Mouse (Mus musculus) C2C12 (cell line): Measurements from ENCODE around the gene Csrp1. TPM values are rescaled to one million over a fixed set of nuclear protein-coding genes. Genes with fewer than 3 reads are reported as not detected.
A peak's percentile ranks its signal among the peaks of the same experiment; 100 is the strongest.

Experiments used
- H3K27me3 ChIP-seq: one replicate; pipeline ENCODE4 v1.6.1; 2011; ENCODE audit not compliant: control insufficient read depth, insufficient read depth, insufficient read length
- H3K36me3 ChIP-seq: one replicate; pipeline ENCODE4 v1.6.1; 2011; ENCODE audit not compliant: control insufficient read depth, insufficient read depth
- H3K4me3 ChIP-seq: one replicate; pipeline ENCODE4 v1.5.1; 2011; ENCODE audit warnings: mild to moderate bottlenecking, control low read depth; ENCODE audit not compliant: poor library complexity, insufficient read depth, severe bottlenecking
- H3K79me2 ChIP-seq: one replicate; pipeline ENCODE4 v1.6.1; 2011; ENCODE audit not compliant: control insufficient read depth, insufficient read depth
- H3K79me3 ChIP-seq: one replicate; pipeline ENCODE4 v1.6.1; 2011; ENCODE audit warnings: low read depth, control low read depth
- H3ac ChIP-seq: one replicate; pipeline ENCODE3; 2011; ENCODE audit warnings: low read depth; ENCODE audit not compliant: control insufficient read depth, insufficient read length
- CEBPB ChIP-seq: IDR thresholded peaks from one replicate; pipeline ENCODE4 v1.6.1; 2011; ENCODE audit warnings: low read depth, mild to moderate bottlenecking, control low read depth, moderate library complexity
- CTCF ChIP-seq: IDR thresholded peaks from one replicate; pipeline ENCODE4 v1.5.1; 2011; ENCODE audit not compliant: control insufficient read depth, insufficient read depth, insufficient read length
- FOSL1 ChIP-seq: IDR thresholded peaks from one replicate; pipeline ENCODE4 v1.8.0; 2011; ENCODE audit warnings: mild to moderate bottlenecking, low read length; ENCODE audit not compliant: poor library complexity, insufficient read depth, severe bottlenecking
- MAX ChIP-seq: IDR thresholded peaks from one replicate; pipeline ENCODE4 v1.6.1; 2011; ENCODE audit warnings: mild to moderate bottlenecking, control low read depth
- MYOD1 ChIP-seq: IDR thresholded peaks from one replicate; pipeline ENCODE4 v1.6.1; 2011; ENCODE audit warnings: low read depth; ENCODE audit not compliant: control insufficient read depth, insufficient read length
- MYOG ChIP-seq: IDR thresholded peaks from one replicate; pipeline ENCODE4 v1.6.1; 2011; ENCODE audit not compliant: control insufficient read depth, insufficient read length; ENCODE audit errors: extremely low read depth
- USF1 ChIP-seq: IDR thresholded peaks from one replicate; pipeline ENCODE4 v1.6.1; 2011; ENCODE audit warnings: low read depth, mild to moderate bottlenecking, control low read depth, moderate library complexity
- polyA plus RNA-seq: library from polyadenylated mRNA; unstranded; fragments of >200 nt; fragmentation: generic; extraction: Trizol; gene quantifications from one replicate; pipeline ENCODE4 v1.2.1, GENCODE M21; 2012; ENCODE audit warnings: missing spikeins

Gene Csrp1
- polyA plus RNA-seq, 1 experiment, result 427 TPM

- Histone ChIP-seq H3ac (peak overlapping the region; percentile 71), H3K79me3 (peaks cover 31% of the 10 kb centered on the region), H3K4me3 (peak overlapping the region; percentile 57), H3K79me2 (peaks cover 58% of the 10 kb centered on the region), H3K36me3 (peaks cover 12% of the 10 kb centered on the region), H3K27me3 (no peaks in the 10 kb centered on the region)
- no peak for TF ChIP-seq MAX
- TF ChIP-seq MYOD1, result no peak
- no peak for TF ChIP-seq FOSL1
- no peak for TF ChIP-seq CTCF
- no peak for TF ChIP-seq CEBPB
- no peak for TF ChIP-seq MYOG
- TF ChIP-seq USF1, result no peak
Measured at GRCm38 (mm10) chr1:135730296-135730695, 10.4 kb downstream of the Csrp1 start.

GRCm38 (mm10) chr1:135731393-135731792 is 11.5 kb downstream of the Csrp1 start:
- H3K4me3 ChIP-seq, result no peak overlapping the region

GRCm38 (mm10) chr1:135731897-135732684 is 12.2 kb downstream of the Csrp1 start:
- Histone ChIP-seq H3K4me3 (no peak overlapping the region), H3K79me3 (peaks cover 42% of the 10 kb centered on the region), H3ac (peak overlapping the region; percentile 23), H3K36me3 (peaks cover 19% of the 10 kb centered on the region), H3K79me2 (peaks cover 76% of the 10 kb centered on the region), H3K27me3 (no peaks in the 10 kb centered on the region)
- TF ChIP-seq MAX (no peak), CEBPB (no peak), MYOD1 (peak; percentile 52), USF1 (no peak), CTCF (no peak)

More at GRCm38 (mm10) chr1:135731393-135731792, 11.5 kb downstream of the Csrp1 start:
- H3K79me3 ChIP-seq, result peaks cover 39% of the 10 kb centered on the region
- peak overlapping the region; percentile 48 for H3ac ChIP-seq
- H3K79me2 ChIP-seq, result peaks cover 69% of the 10 kb centered on the region
- H3K27me3 ChIP-seq, result no peaks in the 10 kb centered on the region
- H3K36me3 ChIP-seq, result peaks cover 14% of the 10 kb centered on the region
- TF ChIP-seq FOSL1, result no peak
- no peak for TF ChIP-seq CTCF
- TF ChIP-seq USF1, result no peak
- no peak for TF ChIP-seq CEBPB
- no peak for TF ChIP-seq MYOG
- TF ChIP-seq MAX, result no peak
- no peak for TF ChIP-seq MYOD1

GRCm38 (mm10) chr1:135734225-135734937 is 14.5 kb downstream of the Csrp1 start:
- TF ChIP-seq MYOD1 (no peak), CEBPB (no peak), FOSL1 (no peak), MAX (no peak), MYOG (no peak), USF1 (no peak), CTCF (no peak)
- Histone ChIP-seq H3K79me3 (peaks cover 49% of the 10 kb centered on the region), H3K4me3 (no peak overlapping the region), H3K79me2 (peaks cover 93% of the 10 kb centered on the region), H3ac (no peak overlapping the region), H3K36me3 (peaks cover 27% of the 10 kb centered on the region), H3K27me3 (no peaks in the 10 kb centered on the region)

- Histone ChIP-seq H3K79me2 (peaks cover 83% of the 10 kb centered on the region), H3K36me3 (peaks cover 36% of the 10 kb centered on the region), H3K4me3 (no peak overlapping the region), H3ac (no peak overlapping the region), H3K27me3 (no peaks in the 10 kb centered on the region), H3K79me3 (peaks cover 48% of the 10 kb centered on the region)
- no peak for TF ChIP-seq MYOD1
- no peak for TF ChIP-seq USF1
- TF ChIP-seq MYOG, result no peak
Measured at GRCm38 (mm10) chr1:135735460-135735859, 15.6 kb downstream of the Csrp1 start.

- Histone ChIP-seq H3ac (no peak overlapping the region), H3K27me3 (no peaks in the 10 kb centered on the region), H3K79me3 (peaks cover 14% of the 10 kb centered on the region), H3K4me3 (no peak overlapping the region), H3K36me3 (peaks cover 56% of the 10 kb centered on the region), H3K79me2 (peaks cover 38% of the 10 kb centered on the region)
- TF ChIP-seq FOSL1 (no peak), CEBPB (no peak), USF1 (no peak)
Measured at GRCm38 (mm10) chr1:135744987-135745386, 25.1 kb downstream of the Csrp1 start.
